ENCODE assay signal across 22 mouse cellular contexts in genomic region chr5:33206328-33206727, GRCm38 (mm10). TPM values are rescaled to one million over a fixed set of nuclear protein-coding genes. Genes with fewer than 3 reads are reported as not detected.
DNase-seq lines count a peak whose midpoint lies in the region; ATAC-seq and TF ChIP-seq lines count a peak whose summit lies in the region.
"Had no signal": no experiment of that assay in that cellular context is flagged by ENCODE, and none has a peak within 500 bp of the region (broad histone marks: within the 10 kb centered on the region; RNA-seq: fewer than 3 reads in every experiment).

No protein-coding gene starts in this region.

- no peak overlapping the region for H3K4me2 ChIP-seq in liver, embryonic 13.5 days
- no peak overlapping the region for H3K4me2 ChIP-seq in liver, postnatal 0 days (ENCODE audit: low read depth, low read length)
- H3K4me2 ChIP-seq: embryonic facial prominence, embryonic 12.5 days; forebrain, embryonic 13.5 days; forebrain, embryonic 15.5 days had no signal

- H3K4me3 ChIP-seq in liver, embryonic 13.5 days (replicated peaks) = no peak overlapping the region
- no peak overlapping the region for H3K4me3 ChIP-seq in liver, postnatal 0 days (ENCODE audit: low read depth, low read length)
- H3K4me3 ChIP-seq: embryonic facial prominence, embryonic 10.5 days; embryonic facial prominence, embryonic 12.5 days; forebrain, embryonic 10.5 days; forebrain, embryonic 13.5 days; forebrain, embryonic 15.5 days had no signal

- no peak overlapping the region; the same call in 1 of the 2 replicates for H3K9ac ChIP-seq in liver, embryonic 13.5 days
- H3K9ac ChIP-seq in liver, postnatal 0 days (replicated peaks) = no peak overlapping the region
- H3K9ac ChIP-seq: embryonic facial prominence, embryonic 12.5 days; forebrain, embryonic 13.5 days; forebrain, embryonic 15.5 days had no signal

- no peaks in the 10 kb centered on the region for H3K36me3 ChIP-seq in liver, embryonic 13.5 days
- H3K36me3 ChIP-seq in liver, postnatal 0 days (replicated peaks; ENCODE audit: insufficient read depth, low read length) = no peaks in the 10 kb centered on the region
- H3K36me3 ChIP-seq: embryonic facial prominence, embryonic 10.5 days; embryonic facial prominence, embryonic 12.5 days; forebrain, embryonic 10.5 days; forebrain, embryonic 15.5 days had no signal

- WGBS in liver, embryonic 13.5 days (ENCODE audit: insufficient replicate concordance) = 40% methylated on average over 7 of the region's 7 CpGs
- WGBS in liver, postnatal 0 days (ENCODE audit: insufficient replicate concordance) = 65% methylated on average over 7 of the region's 7 CpGs

- TF ChIP-seq EP300 in liver, postnatal 0 days (IDR thresholded peaks at IDR 0.05; ENCODE audit: low read depth) = no peak

- peak; percentile 41 for DNase-seq in heart, adult 11 months
- no peak for DNase-seq in heart, postnatal 4 days
- DNase-seq in liver, embryonic 13.5 days = no peak
- DNase-seq in liver, postnatal 0 days = no peak
- no peak for DNase-seq in kidney, adult 11 months
- DNase-seq in ovary, postnatal 36 days (ENCODE audit: low spot score) = no peak
- DNase-seq: adrenal gland, adult 8-10 months; adrenal gland, postnatal 14 days; adrenal gland, postnatal 36 days; cerebellum, adult 11-12 months; cerebellum, adult 2 months; cerebellum, adult 9-10 months; cerebellum, postnatal 10 days; cerebellum, postnatal 25 days had no signal

- H3K27me3 ChIP-seq in liver, embryonic 13.5 days = 0 out of 2 replicates have a peak, but pooled peaks cover 6% of the 10 kb centered on the region
- H3K27me3 ChIP-seq in liver, postnatal 0 days (ENCODE audit: insufficient read depth, low read length) = no peaks in the 10 kb centered on the region
- H3K27me3 ChIP-seq: embryonic facial prominence, embryonic 12.5 days; forebrain, embryonic 13.5 days; forebrain, embryonic 15.5 days; Patski had no signal

- H3K9me3 ChIP-seq in liver, embryonic 13.5 days (replicated peaks) = no peaks in the 10 kb centered on the region
- no peaks in the 10 kb centered on the region for H3K9me3 ChIP-seq in liver, postnatal 0 days (ENCODE audit: low read length)
- H3K9me3 ChIP-seq: embryonic facial prominence, embryonic 10.5 days; embryonic facial prominence, embryonic 12.5 days; forebrain, embryonic 10.5 days; forebrain, embryonic 13.5 days; forebrain, embryonic 15.5 days had no signal

- TF ChIP-seq CTCF in liver, postnatal 0 days (IDR thresholded peaks at IDR 0.05; ENCODE audit: low read depth) = no peak

- ATAC-seq in liver, embryonic 13.5 days (ENCODE audit: low read depth) = 0 out of 2 replicates have a peak, but pooled peaks have one; percentile 57
- no peak for ATAC-seq in liver, postnatal 0 days
- peak; percentile 57; the same call in 1 of the 2 replicates for ATAC-seq in erythroid progenitor cell, adult 5-6 weeks (replicated peaks; ENCODE audit: low FRiP score, poor library complexity, severe bottlenecking)
- ATAC-seq: activated CD4-positive, CD25-positive, alpha-beta regulatory T cell, adult 4 months; forebrain, embryonic 13.5 days; forebrain, embryonic 15.5 days; Patski had no signal

- no peak overlapping the region for H3K27ac ChIP-seq in liver, embryonic 13.5 days
- no peak overlapping the region for H3K27ac ChIP-seq in liver, postnatal 0 days (ENCODE audit: low read depth)
- H3K27ac ChIP-seq: embryonic facial prominence, embryonic 10.5 days; embryonic facial prominence, embryonic 12.5 days; forebrain, embryonic 10.5 days; forebrain, embryonic 13.5 days; forebrain, embryonic 15.5 days had no signal

- H3K4me1 ChIP-seq in liver, embryonic 13.5 days (replicated peaks) = peaks cover 44% of the 10 kb centered on the region
- no peaks in the 10 kb centered on the region for H3K4me1 ChIP-seq in liver, postnatal 0 days (ENCODE audit: insufficient read depth)
- H3K4me1 ChIP-seq: embryonic facial prominence, embryonic 10.5 days; embryonic facial prominence, embryonic 12.5 days; forebrain, embryonic 13.5 days had no signal

RNA-seq across cellular contexts. Expression of gene Spon2, which starts 11.9 kb away (rescaled TPM):
- 10 to 100 TPM; 56.8 to 62.9 TPM for total RNA-seq in heart, postnatal 4 days (2021)
- polyA plus RNA-seq in liver, embryonic 13.5 days (2015; fragmentation: Nextera tagmentation; extraction: Ambion mirVana) = 6.8 and 7.2 TPM in 2 replicates
- 12.6 and 19.7 TPM in 2 replicates for polyA plus RNA-seq in liver, postnatal 0 days (2015; fragmentation: Nextera tagmentation; extraction: Ambion mirVana)
- 1.1 TPM in 1 of 2 replicates, not detected in the other for total RNA-seq in erythroid progenitor cell, adult 5-6 weeks (2015; ENCODE audit: low replicate concordance)
- 1.0 TPM in 1 of 2 replicates, not detected in the other for total RNA-seq in erythroid progenitor cell, adult 5-6 weeks (2017; ENCODE audit: low replicate concordance)
- polyA plus RNA-seq: activated CD4-positive, CD25-positive, alpha-beta regulatory T cell, adult 4 months had no signal

Comparison
In these comparisons a context has a peak if more than half of its experiments do, and no peak if none do; other contexts are left out.
1. RNA of gene Spon2, which starts 11.9 kb away (total RNA-seq): 56.8 to 62.9 TPM in heart, postnatal 4 days; 1.0 to 1.1 TPM in erythroid progenitor cell, adult 5-6 weeks; every median in the first group is over 10 times any median in the second.